Mouse (Mus musculus): ENCODE measurements around the gene Zfp651. TPM values are rescaled to one million over a fixed set of nuclear protein-coding genes. Genes with fewer than 3 reads are reported as not detected.

Zfp651 gene
- polyA plus RNA-seq, 1 experiment from 2014 or later: 18.9 TPM

DNA sequence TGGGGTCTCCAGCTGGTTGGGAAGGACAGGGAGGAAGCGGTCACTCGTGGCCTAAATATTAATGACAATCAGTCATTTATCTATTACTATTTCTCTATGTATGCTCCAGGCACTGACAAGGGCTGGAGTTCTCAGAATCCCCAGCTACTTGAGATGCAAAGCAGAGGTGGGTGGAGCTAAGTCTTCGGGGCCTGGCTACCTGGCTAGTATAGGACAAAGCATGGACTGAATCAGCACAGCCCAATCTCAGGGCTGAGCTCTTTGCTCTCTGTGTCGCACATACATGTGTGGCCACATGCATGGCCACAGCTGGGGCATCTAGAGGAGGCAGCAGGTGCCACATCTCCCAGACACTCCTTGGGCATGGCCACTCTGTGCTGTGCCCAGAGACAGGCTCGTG, 61.6 kb downstream of the Zfp651 start:
- no peak for ATAC-seq (ENCODE audit: insufficient read depth, low FRiP score, low read depth)
- no peak overlapping the region for H3K4me2 ChIP-seq
- 0 out of 2 replicates have a peak, but pooled peaks cover 4% of the 10 kb centered on the region for H3K4me1 ChIP-seq
- H3K9me3 ChIP-seq: no peaks in the 10 kb centered on the region
- no peak overlapping the region for H3K4me3 ChIP-seq (replicated peaks)
- H3K27me3 ChIP-seq (replicated peaks): no peaks in the 10 kb centered on the region
- no peak overlapping the region for H3K9ac ChIP-seq
- no peaks in the 10 kb centered on the region for H3K36me3 ChIP-seq
- 67% methylated on average over 5 of the region's 5 CpGs for WGBS
- no peak overlapping the region for H3K27ac ChIP-seq

Other genes starting within 250 kb of the Zfp651 start
- 0.17 and 0.23 TPM in 2 replicates for gene Lyzl4, start 117.2 kb upstream of the Zfp651 start, polyA plus RNA-seq (2015; fragmentation: Nextera tagmentation; extraction: Ambion mirVana)
- 1.6 and 2.6 TPM in 2 replicates for gene Vipr1, start 116.6 kb upstream of the Zfp651 start, polyA plus RNA-seq (2015; fragmentation: Nextera tagmentation; extraction: Ambion mirVana)
- gene Sec22c, start 53.8 kb upstream of the Zfp651 start, polyA plus RNA-seq (2015; fragmentation: Nextera tagmentation; extraction: Ambion mirVana): 10.2 and 12.2 TPM in 2 replicates
- 123 and 127 TPM in 2 replicates for gene Ss18l2, start 49.0 kb upstream of the Zfp651 start, polyA plus RNA-seq (2015; fragmentation: Nextera tagmentation; extraction: Ambion mirVana)
- gene Nktr, start 40.2 kb upstream of the Zfp651 start, polyA plus RNA-seq (2015; fragmentation: Nextera tagmentation; extraction: Ambion mirVana): 60.2 and 62.0 TPM in 2 replicates
- gene Klhl40, start 18.3 kb downstream of the Zfp651 start, polyA plus RNA-seq (2015; fragmentation: Nextera tagmentation; extraction: Ambion mirVana): 0.59 and 0.70 TPM in 2 replicates
- 1.2 and 1.9 TPM in 2 replicates for gene Hhatl, start 33.2 kb downstream of the Zfp651 start, polyA plus RNA-seq (2015; fragmentation: Nextera tagmentation; extraction: Ambion mirVana)
- 0.46 and 0.77 TPM in 2 replicates for gene Ccdc13, start 80.1 kb downstream of the Zfp651 start, polyA plus RNA-seq (2015; fragmentation: Nextera tagmentation; extraction: Ambion mirVana)
- gene Higd1a, start 99.0 kb downstream of the Zfp651 start, polyA plus RNA-seq (2015; fragmentation: Nextera tagmentation; extraction: Ambion mirVana): 241 and 244 TPM in 2 replicates
- 0.45 and 0.48 TPM in 2 replicates for gene Ackr2, start 139.0 kb downstream of the Zfp651 start, polyA plus RNA-seq (2015; fragmentation: Nextera tagmentation; extraction: Ambion mirVana)
- 0.15 and 0.35 TPM in 2 replicates for gene Cyp8b1, start 157.0 kb downstream of the Zfp651 start, polyA plus RNA-seq (2015; fragmentation: Nextera tagmentation; extraction: Ambion mirVana)
- 6.4 and 9.0 TPM in 2 replicates for gene Fam198a, start 191.7 kb downstream of the Zfp651 start, polyA plus RNA-seq (2015; fragmentation: Nextera tagmentation; extraction: Ambion mirVana)
- 16.5 TPM in 2 replicates for gene Pomgnt2, start 237.8 kb downstream of the Zfp651 start, polyA plus RNA-seq (2015; fragmentation: Nextera tagmentation; extraction: Ambion mirVana)

Measured in stomach, embryonic 15.5 days (tissue).